Mouse (Mus musculus) retina, adult 2 months (tissue): ENCODE results near the gene Pik3ip1.

ENCODE experiments used
- DNase-seq: peaks from one replicate; pipeline ENCODE4 v3.0.0-alpha.2; 2012; ENCODE audit warnings: low read depth, low spot score

Pik3ip1 gene

GRCm38 (mm10) chr11:3302792-3303191, 27.4 kb upstream of the Pik3ip1 start:
- DNase-seq = no peak

DNA sequence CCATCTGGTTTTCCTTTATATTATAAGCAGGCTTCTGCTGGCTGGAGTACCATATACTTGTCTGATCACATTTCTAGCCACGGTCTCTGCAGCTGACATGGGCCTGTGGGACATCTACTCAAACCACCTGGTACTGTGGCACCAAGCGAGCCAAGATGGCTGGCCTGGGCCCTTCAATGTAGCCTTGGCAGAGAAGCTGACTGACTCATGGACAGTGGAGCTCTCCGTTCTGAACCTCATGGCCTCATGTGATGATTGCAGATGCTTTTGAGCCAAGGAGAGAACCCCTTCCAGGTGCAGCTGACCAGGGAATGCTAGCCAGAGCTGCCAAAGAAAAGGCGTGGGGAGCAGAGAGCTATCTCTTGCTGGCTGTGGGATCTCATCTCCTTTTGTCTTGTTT, 24.4 kb upstream of the Pik3ip1 start:
- DNase-seq = no peak

DNA sequence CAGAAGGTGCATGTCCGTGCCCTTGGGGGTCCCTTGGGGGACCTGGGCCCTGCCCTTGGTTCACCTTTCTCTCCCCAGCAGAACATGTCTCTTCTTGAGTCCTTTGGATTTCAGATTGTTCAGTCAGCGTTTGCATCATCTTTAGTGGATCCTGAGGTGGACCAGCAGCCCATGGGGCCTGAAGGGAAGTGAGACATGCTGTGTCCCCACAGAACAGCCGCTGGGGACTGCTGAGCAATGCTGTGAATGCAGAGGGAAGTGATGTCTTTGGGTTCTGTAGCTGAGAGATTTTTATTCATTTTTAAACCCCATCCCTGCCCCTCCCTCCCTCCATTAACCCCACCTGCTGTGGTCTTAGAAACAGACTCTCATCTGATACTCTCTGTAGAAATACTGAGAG, 22.3 kb upstream of the Pik3ip1 start:
- no peak for DNase-seq

DNA sequence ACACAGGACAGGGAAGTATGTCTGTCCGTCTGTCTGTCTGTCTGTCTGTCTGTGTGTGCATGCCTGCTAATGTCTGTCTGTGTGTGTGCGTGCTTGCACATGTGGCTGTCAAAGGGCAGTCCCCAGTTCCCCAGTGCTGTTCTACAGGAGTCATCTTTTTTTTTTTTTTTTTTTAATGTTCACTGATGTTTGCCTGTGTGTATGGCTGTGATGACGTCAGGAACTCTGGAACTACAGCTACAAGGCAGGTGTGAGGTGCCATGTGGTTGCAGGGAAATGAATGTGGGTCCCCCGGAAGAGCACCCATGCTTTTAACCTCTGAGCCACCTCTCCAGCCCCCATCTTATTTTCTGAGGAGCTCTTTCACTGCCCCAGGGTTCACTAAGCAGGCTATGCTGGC, 20.3 kb upstream of the Pik3ip1 start:
- no peak for DNase-seq

GRCm38 (mm10) chr11:3310789-3311585, 19.2 kb upstream of the Pik3ip1 start:
- DNase-seq = no peak

GRCm38 (mm10) chr11:3311586-3312347, 18.4 kb upstream of the Pik3ip1 start:
- DNase-seq = no peak

- DNase-seq = no peak
Observed at GRCm38 (mm10) chr11:3313294-3313693, 16.9 kb upstream of the Pik3ip1 start.

- DNase-seq = no peak
Observed at GRCm38 (mm10) chr11:3314148-3314547, 16.1 kb upstream of the Pik3ip1 start.

- no peak for DNase-seq
Observed at GRCm38 (mm10) chr11:3318286-3318685, 11.9 kb upstream of the Pik3ip1 start.

DNA sequence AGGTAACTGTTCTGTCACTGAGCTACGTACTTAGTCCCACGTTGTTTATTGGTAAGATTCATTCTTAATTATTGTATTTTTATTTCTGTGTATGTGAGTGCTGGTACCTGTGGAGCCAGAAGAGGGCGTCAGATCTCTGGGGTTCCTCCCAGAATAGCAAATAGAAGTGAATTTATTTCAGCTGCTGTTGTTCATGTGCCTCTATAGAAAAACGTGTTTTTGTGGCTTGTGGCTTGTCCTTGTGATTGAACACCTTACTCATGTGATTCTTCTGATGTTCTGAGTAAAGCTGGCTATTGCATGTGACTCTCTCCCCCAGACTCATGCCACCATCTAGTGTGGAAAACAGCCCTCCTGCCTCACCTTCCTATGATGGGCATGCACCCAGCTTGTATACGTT, 1.9 kb upstream of the Pik3ip1 start:
- DNase-seq = no peak

GRCm38 (mm10) chr11:3328806-3329775, 1.1 kb upstream of the Pik3ip1 start:
- DNase-seq = no peak

- no peak for DNase-seq
Observed at GRCm38 (mm10) chr11:3330566-3330965, 365 bp downstream of the Pik3ip1 start.

DNA sequence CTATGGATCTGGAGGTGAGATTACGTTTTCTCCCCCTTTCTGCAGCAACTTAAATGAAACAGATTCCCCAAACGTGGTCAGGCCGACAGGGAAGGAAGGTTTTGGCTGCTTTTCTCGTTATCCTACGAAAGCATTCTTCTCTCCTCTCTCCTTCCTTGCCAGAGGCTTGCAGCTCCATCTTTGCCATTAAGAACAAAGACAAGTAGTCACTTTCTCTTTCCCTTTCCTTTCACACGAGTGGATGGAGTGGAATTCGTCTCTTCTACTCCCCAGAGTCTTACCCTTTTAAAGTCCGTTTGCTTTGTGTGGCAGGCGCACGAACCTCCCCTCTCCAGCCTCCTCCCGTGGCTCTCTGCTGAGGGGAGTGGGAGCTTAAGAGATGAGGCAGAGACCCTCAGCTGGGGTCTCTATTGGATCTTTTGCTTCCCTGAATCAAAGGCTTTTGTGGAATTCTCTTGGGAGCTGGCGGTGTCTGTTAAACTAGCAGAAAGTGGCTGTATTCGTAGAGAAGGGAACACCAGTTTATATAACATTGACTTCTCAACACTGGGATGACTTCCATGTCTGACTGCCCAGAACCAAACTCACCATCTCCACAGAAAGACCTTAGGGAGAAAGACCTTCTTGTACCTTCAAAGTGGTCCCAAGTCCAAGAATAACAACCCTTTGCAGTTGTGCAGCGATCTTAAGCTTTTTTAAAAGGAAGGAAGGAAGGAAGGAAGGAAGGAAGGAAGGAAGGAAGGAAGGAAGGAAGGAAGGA, 970 bp downstream of the Pik3ip1 start:
- no peak for DNase-seq

DNA sequence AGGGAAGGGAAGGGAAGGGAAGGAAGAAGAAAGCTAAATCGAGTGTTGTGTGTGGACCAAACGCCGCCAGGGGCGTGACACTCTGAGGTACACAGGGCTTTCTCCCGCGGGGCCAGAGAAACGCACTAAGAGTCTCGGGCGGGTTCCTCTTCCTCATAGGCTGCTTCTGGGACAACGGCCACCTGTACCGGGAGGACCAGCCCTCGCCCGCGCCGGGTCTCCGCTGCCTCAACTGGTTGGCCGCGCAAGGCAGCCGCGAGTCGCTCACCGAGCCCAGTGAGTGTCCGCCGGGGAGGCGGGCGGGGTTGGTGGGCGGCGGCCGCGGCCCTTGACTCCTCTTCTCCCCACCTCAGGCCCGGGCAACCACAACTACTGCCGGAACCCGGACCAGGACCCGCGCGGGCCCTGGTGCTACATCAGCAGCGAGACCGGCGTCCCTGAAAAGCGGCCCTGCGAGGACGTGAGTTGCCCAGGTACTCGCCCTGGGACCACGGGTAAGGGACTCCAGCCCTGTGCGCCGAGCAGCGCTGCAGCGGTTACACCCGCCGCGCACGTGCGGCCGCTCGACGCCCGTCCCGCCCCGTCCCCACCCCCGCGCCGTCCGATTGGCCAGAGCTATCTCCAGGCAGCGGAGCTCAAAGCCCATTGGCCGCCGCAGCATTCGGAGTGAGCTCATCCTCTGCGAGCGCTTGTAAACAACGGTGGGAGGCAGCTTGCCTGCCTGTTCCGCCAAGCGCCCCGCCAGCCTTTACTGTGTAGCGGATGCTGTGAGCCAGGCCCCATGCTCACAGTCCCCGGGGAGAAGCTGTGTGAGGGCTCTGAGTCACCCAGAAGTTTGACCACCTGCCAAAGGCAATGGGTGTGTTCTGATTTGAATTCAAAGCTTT, 1.8 kb downstream of the Pik3ip1 start:
- peak; percentile 78 for DNase-seq

DNA sequence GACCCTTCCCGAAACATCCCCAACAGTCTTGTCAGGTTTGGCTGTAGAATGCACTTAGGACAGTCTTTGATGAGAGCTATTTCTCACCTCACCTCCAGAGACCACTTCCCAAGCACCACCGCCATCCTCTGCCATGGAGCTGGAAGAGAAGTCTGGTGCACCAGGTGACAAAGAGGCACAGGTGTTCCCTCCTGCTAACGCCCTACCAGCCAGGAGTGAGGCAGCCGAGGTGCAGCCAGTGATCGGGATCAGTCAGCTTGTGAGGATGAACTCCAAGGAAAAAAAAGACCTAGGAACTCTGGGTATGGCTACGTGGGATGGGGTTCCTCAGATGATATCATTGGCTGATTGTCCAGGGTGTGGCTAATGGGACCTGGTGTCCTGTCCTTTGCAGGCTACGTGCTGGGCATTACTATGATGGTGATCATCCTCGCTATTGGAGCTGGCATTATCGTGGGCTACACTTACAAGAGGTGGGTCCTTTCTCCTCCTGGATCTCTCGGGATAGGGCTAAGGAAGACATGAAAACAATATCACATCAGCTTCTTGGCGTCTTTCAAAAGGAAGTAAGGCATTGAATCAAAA, 3.0 kb downstream of the Pik3ip1 start:
- no peak for DNase-seq

GRCm38 (mm10) chr11:3334141-3334710, 4.0 kb downstream of the Pik3ip1 start:
- DNase-seq = no peak

GRCm38 (mm10) chr11:3334711-3335316, 4.6 kb downstream of the Pik3ip1 start:
- no peak for DNase-seq

GRCm38 (mm10) chr11:3335651-3336216, 5.5 kb downstream of the Pik3ip1 start:
- no peak for DNase-seq

DNA sequence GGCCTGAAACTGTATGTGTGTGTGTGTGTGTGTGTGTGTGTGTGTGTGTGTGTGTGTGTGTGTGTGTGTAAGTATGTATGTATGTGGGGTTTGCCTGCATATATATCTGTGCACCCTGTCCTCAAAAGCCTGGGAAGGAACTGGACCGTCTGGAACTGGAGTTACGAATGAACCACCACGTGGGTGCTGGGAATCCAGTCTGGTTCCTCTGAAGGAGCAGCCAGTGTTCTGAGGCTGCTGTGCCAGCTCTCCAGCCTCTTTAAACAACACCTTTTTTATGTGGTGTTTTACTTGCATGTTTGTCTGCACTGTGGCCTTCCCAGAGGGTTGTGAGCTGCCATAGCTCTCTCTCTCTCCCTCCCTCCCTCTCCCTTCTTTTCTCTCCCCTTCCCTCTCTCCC, 6.4 kb downstream of the Pik3ip1 start:
- no peak for DNase-seq
